Mouse (Mus musculus): ENCODE measurements around the gene Ak1. TPM values are rescaled to one million over a fixed set of nuclear protein-coding genes. Genes with fewer than 3 reads are reported as not detected.

Ak1 gene
- total and polyA plus RNA-seq, 3 experiments = 1.4 to 3.9 (median 1.5) TPM

GRCm38 (mm10) chr2:32676821-32677220, 55.3 kb downstream of the Ak1 start:
- Histone ChIP-seq H3K79me2 (replicated peaks; ENCODE audit: control insufficient read depth, extremely low read depth, insufficient read depth, poor library complexity, severe bottlenecking) (no peaks in the 10 kb centered on the region), H3K4me2 (ENCODE audit: insufficient read depth, low read depth, poor library complexity, severe bottlenecking) (no peak overlapping the region), H3K4me3 (replicated peaks in 1 of 3; ENCODE audit: low read depth in 2 of 3, low read length in 2 of 3, poor library complexity in 1 of 3) (no peak overlapping the region), H3K4me1 (ENCODE audit: control insufficient read depth in 1 of 2, insufficient read depth in 2 of 2) (peaks cover 11% of the 10 kb centered on the region in 2 experiments), H3K36me3 (replicated peaks in 1 of 2; ENCODE audit: control insufficient read depth in 1 of 2, insufficient read depth in 1 of 2, low read length in 1 of 2) (peaks cover 0 to 20% of the 10 kb centered on the region in 2 experiments), H3K9me3 (replicated peaks; ENCODE audit: low read length) (peaks cover 5% of the 10 kb centered on the region), H3K9ac (ENCODE audit: insufficient read depth, low read depth) (no peak overlapping the region), H3K27me3 (replicated peaks) (no peaks in the 10 kb centered on the region), H3K27ac (ENCODE audit: insufficient read depth, low read depth) (no peak overlapping the region)
- DNase-seq (ENCODE audit: extremely low read depth) = no peak
- dilution Hi-C loops (cut with MboI; ENCODE audit: extremely low pct_ligation_motif_present, extremely low pct_unique_long_range_greater_than_20kb, low sequenced_read_pairs) = no loop called here
- in situ Hi-C loops (cut with MboI; ENCODE audit: low pct_ligation_motif_present, low pct_unique_long_range_greater_than_20kb, low sequenced_read_pairs) = no loop called here
- TF ChIP-seq CTCF (conservative IDR thresholded peaks at IDR 0.05 in 1 of 2, IDR thresholded peaks at IDR 0.05 in 1 of 2; ENCODE audit: low read depth in 2 of 2, low read length in 2 of 2) = peak in 1 of 2 experiments; percentile 40; a peak in 1 of 4 replicates
- TF ChIP-seq RAD21 (IDR thresholded peaks at IDR 0.05; ENCODE audit: low read depth, low read length) = peak; percentile 12
- TF ChIP-seq TCF12 (IDR thresholded peaks at IDR 0.05; ENCODE audit: low read depth, low read length) = no peak
- TF ChIP-seq SMC3 (IDR thresholded peaks at IDR 0.05; ENCODE audit: low read depth, low read length) = peak; percentile 22; the same call in 1 of the 2 replicates
- TF ChIP-seq MEF2A (IDR thresholded peaks at IDR 0.05; ENCODE audit: borderline replicate concordance, low read depth, low read length) = no peak

GRCm38 (mm10) chr2:32677683-32678082, 56.1 kb downstream of the Ak1 start:
- peaks cover 5% of the 10 kb centered on the region for H3K9me3 ChIP-seq (replicated peaks; ENCODE audit: low read length)
- in situ Hi-C loops (cut with MboI; ENCODE audit: low pct_ligation_motif_present, low pct_unique_long_range_greater_than_20kb, low sequenced_read_pairs) (no loop called here), dilution Hi-C loops (cut with MboI; ENCODE audit: extremely low pct_ligation_motif_present, extremely low pct_unique_long_range_greater_than_20kb, low sequenced_read_pairs) (no loop called here)
- no peak overlapping the region for H3K4me2 ChIP-seq (ENCODE audit: insufficient read depth, low read depth, poor library complexity, severe bottlenecking)
- no peak overlapping the region for H3K9ac ChIP-seq (ENCODE audit: insufficient read depth, low read depth)
- H3K4me3 ChIP-seq (replicated peaks in 1 of 3; ENCODE audit: low read depth in 2 of 3, low read length in 2 of 3, poor library complexity in 1 of 3) = no peak overlapping the region
- H3K4me1 ChIP-seq (ENCODE audit: control insufficient read depth in 1 of 2, insufficient read depth in 2 of 2) = peaks cover 9 to 16% of the 10 kb centered on the region in 2 experiments
- no peak overlapping the region for H3K27ac ChIP-seq (ENCODE audit: insufficient read depth, low read depth)
- no peaks in the 10 kb centered on the region for H3K79me2 ChIP-seq (replicated peaks; ENCODE audit: control insufficient read depth, extremely low read depth, insufficient read depth, poor library complexity, severe bottlenecking)
- peaks cover 2 to 29% of the 10 kb centered on the region in 2 experiments for H3K36me3 ChIP-seq (replicated peaks in 1 of 2; ENCODE audit: control insufficient read depth in 1 of 2, insufficient read depth in 1 of 2, low read length in 1 of 2)
- TF ChIP-seq JUND (conservative IDR thresholded peaks at IDR 0.05; ENCODE audit: low read depth, low read length) = no peak
- TF ChIP-seq USF1 (IDR thresholded peaks at IDR 0.05; ENCODE audit: low read depth, low read length) = no peak
- no peak for TF ChIP-seq NRF1 (IDR thresholded peaks at IDR 0.05; ENCODE audit: low read depth, low read length)
- TF ChIP-seq SMC3 (IDR thresholded peaks at IDR 0.05; ENCODE audit: low read depth, low read length) = no peak
- no peak for TF ChIP-seq ZKSCAN1 (IDR thresholded peaks at IDR 0.05; ENCODE audit: borderline replicate concordance, low read depth, low read length)
- TF ChIP-seq CTCF (conservative IDR thresholded peaks at IDR 0.05 in 1 of 2, IDR thresholded peaks at IDR 0.05 in 1 of 2; ENCODE audit: low read depth in 2 of 2, low read length in 2 of 2) = no peak
- TF ChIP-seq SIN3A (IDR thresholded peaks at IDR 0.05; ENCODE audit: low read length) = no peak
- no peak for TF ChIP-seq E2F4 (IDR thresholded peaks at IDR 0.05; ENCODE audit: insufficient replicate concordance, low read depth, low read length)
- TF ChIP-seq RAD21 (IDR thresholded peaks at IDR 0.05; ENCODE audit: low read depth, low read length) = no peak
- no peak for TF ChIP-seq TCF12 (IDR thresholded peaks at IDR 0.05; ENCODE audit: low read depth, low read length)
- no peak for DNase-seq (ENCODE audit: extremely low read depth)
- no peaks in the 10 kb centered on the region for H3K27me3 ChIP-seq (replicated peaks)

GRCm38 (mm10) chr2:32680051-32680451, 58.5 kb downstream of the Ak1 start:
- Histone ChIP-seq H3K27me3 (replicated peaks) (no peaks in the 10 kb centered on the region), H3K4me1 (ENCODE audit: control insufficient read depth in 1 of 2, insufficient read depth in 2 of 2) (peaks cover 0 to 5% of the 10 kb centered on the region in 2 experiments; a peak in 2 of 4 replicates), H3K4me2 (ENCODE audit: insufficient read depth, low read depth, poor library complexity, severe bottlenecking) (no peak overlapping the region), H3K79me2 (replicated peaks; ENCODE audit: control insufficient read depth, extremely low read depth, insufficient read depth, poor library complexity, severe bottlenecking) (no peaks in the 10 kb centered on the region), H3K9ac (ENCODE audit: insufficient read depth, low read depth) (no peak overlapping the region), H3K9me3 (replicated peaks; ENCODE audit: low read length) (peaks cover 5% of the 10 kb centered on the region), H3K4me3 (replicated peaks in 1 of 3; ENCODE audit: low read depth in 2 of 3, low read length in 2 of 3, poor library complexity in 1 of 3) (no peak overlapping the region), H3K36me3 (replicated peaks in 1 of 2; ENCODE audit: control insufficient read depth in 1 of 2, insufficient read depth in 1 of 2, low read length in 1 of 2) (peaks cover 20 to 53% of the 10 kb centered on the region in 2 experiments), H3K27ac (ENCODE audit: insufficient read depth, low read depth) (no peak overlapping the region)
- dilution Hi-C loops (cut with MboI; ENCODE audit: extremely low pct_ligation_motif_present, extremely low pct_unique_long_range_greater_than_20kb, low sequenced_read_pairs) = no loop called here
- in situ Hi-C loops (cut with MboI; ENCODE audit: low pct_ligation_motif_present, low pct_unique_long_range_greater_than_20kb, low sequenced_read_pairs) = loop anchor here (5.0 kb wide), 1 partner anchor 93 kb away; the partner anchor contains the start of gene St6galnac4
- no peak for DNase-seq (ENCODE audit: extremely low read depth)
- TF ChIP-seq UBTF (IDR thresholded peaks at IDR 0.05; ENCODE audit: low read depth, low read length) = no peak
- no peak for TF ChIP-seq MEF2A (IDR thresholded peaks at IDR 0.05; ENCODE audit: borderline replicate concordance, low read depth, low read length)
- no peak for TF ChIP-seq CTCF (conservative IDR thresholded peaks at IDR 0.05 in 1 of 2, IDR thresholded peaks at IDR 0.05 in 1 of 2; ENCODE audit: low read depth in 2 of 2, low read length in 2 of 2)
- no peak for TF ChIP-seq MXI1 (IDR thresholded peaks at IDR 0.05; ENCODE audit: low read depth, low read length)
- no peak for TF ChIP-seq E2F4 (IDR thresholded peaks at IDR 0.05; ENCODE audit: insufficient replicate concordance, low read depth, low read length)
- no peak for TF ChIP-seq TBP (conservative IDR thresholded peaks at IDR 0.05; ENCODE audit: low read depth, low read length)
- no peak for TF ChIP-seq TCF12 (IDR thresholded peaks at IDR 0.05; ENCODE audit: low read depth, low read length)
- TF ChIP-seq MYC (IDR thresholded peaks at IDR 0.05; ENCODE audit: low read depth, low read length) = no peak
- TF ChIP-seq JUND (conservative IDR thresholded peaks at IDR 0.05; ENCODE audit: low read depth, low read length) = no peak
- no peak for TF ChIP-seq JUN (IDR thresholded peaks at IDR 0.05; ENCODE audit: insufficient read depth, low read depth, low read length)
- TF ChIP-seq ZC3H11A (IDR thresholded peaks at IDR 0.05; ENCODE audit: low read depth, low read length) = no peak
- no peak for TF ChIP-seq GABPA (IDR thresholded peaks at IDR 0.05; ENCODE audit: insufficient replicate concordance, low read depth, low read length)
- TF ChIP-seq USF2 (conservative IDR thresholded peaks at IDR 0.05; ENCODE audit: low read depth, low read length) = no peak
- TF ChIP-seq POLR2AphosphoS2 (IDR thresholded peaks at IDR 0.05; ENCODE audit: low read depth, low read length) = no peak
- TF ChIP-seq POLR2A (IDR thresholded peaks at IDR 0.05; ENCODE audit: low read depth, low read length) = no peak
- TF ChIP-seq NELFE (IDR thresholded peaks at IDR 0.05; ENCODE audit: low read depth, low read length) = no peak
- TF ChIP-seq ZNF384 (IDR thresholded peaks at IDR 0.05; ENCODE audit: low read depth, low read length) = no peak
- no peak for TF ChIP-seq IRF4 (IDR thresholded peaks at IDR 0.05; ENCODE audit: low read depth, low read length)

Data from CH12.LX (cell line).